Mouse (Mus musculus) stomach, embryonic 14.5 days (tissue): ENCODE data around the gene Zfp524. TPM values are rescaled to one million over a fixed set of nuclear protein-coding genes. Genes with fewer than 3 reads are reported as not detected.
A peak's percentile ranks its signal among the peaks of the same experiment; 100 is the strongest.

Experiments
- ATAC-seq: fragments of 200-750 bp; cut with Nextera tagmentation; 2 replicates; pipeline ENCODE4 v1.8.0; 2017; ENCODE audit warnings: low read depth, moderate TSS enrichment; ENCODE audit not compliant: insufficient number of reproducible peaks, insufficient read depth, low FRiP score
- H3K27ac ChIP-seq: fragments of 300-500 bp; sonication (generic); 2 replicates; pipeline ENCODE4 v1.5.1; 2014; ENCODE audit warnings: mild to moderate bottlenecking, low read length, moderate library complexity, mixed read lengths
- H3K27me3 ChIP-seq: fragments of 300-500 bp; sonication (generic); 2 replicates; pipeline ENCODE4 v1.6.1; 2014; ENCODE audit warnings: low read length, control low read depth, mixed read lengths; ENCODE audit not compliant: control insufficient read depth, insufficient read depth
- H3K36me3 ChIP-seq: fragments of 300-500 bp; sonication (generic); 2 replicates; pipeline ENCODE4 v1.6.1; 2014; ENCODE audit warnings: mild to moderate bottlenecking, control low read depth, low read length, moderate library complexity, mixed read lengths; ENCODE audit not compliant: control insufficient read depth, insufficient read depth
- H3K4me1 ChIP-seq: fragments of 300-500 bp; sonication (generic); 2 replicates; pipeline ENCODE4 v1.6.1; 2014; ENCODE audit warnings: low read length, control low read depth, mixed read lengths; ENCODE audit not compliant: control insufficient read depth, insufficient read depth
- H3K4me2 ChIP-seq: fragments of 300-500 bp; sonication (generic); replicated peaks from 2 replicates; pipeline ENCODE4 v1.6.1; 2014; ENCODE audit warnings: low read depth, low read length, control low read depth
- H3K4me3 ChIP-seq: fragments of 300-500 bp; sonication (generic); 2 replicates; pipeline ENCODE4 v1.5.1; 2014; ENCODE audit warnings: low read depth, low read length, control low read depth
- H3K9ac ChIP-seq: fragments of 300-500 bp; sonication (generic); replicated peaks from 2 replicates; pipeline ENCODE4 v1.6.1; 2014; ENCODE audit warnings: low read depth, mild to moderate bottlenecking, control low read depth, low read length, moderate library complexity, mixed read lengths
- H3K9me3 ChIP-seq: fragments of 300-500 bp; sonication (generic); 2 replicates; pipeline ENCODE4 v1.6.1; 2016; ENCODE audit warnings: low read depth, low read length, control low read depth; ENCODE audit not compliant: control insufficient read depth
- WGBS: fragments of 180-500 bp; shearing (Covaris S2); extraction: QIAGEN DNeasy Blood & Tissue Kit; methylation state at CpG from one replicate; pipeline ENCODE4 v1.1.7; 2014; 5-methylcytosine and 5-hydroxymethylcytosine counted together
- polyA plus RNA-seq: library from polyadenylated mRNA; unstranded; fragments of >200 nt; fragmentation: Nextera tagmentation; extraction: Ambion mirVana; gene quantifications from 2 replicates; pipeline ENCODE4 v1.2.1, GENCODE M21; 2014

The Zfp524 gene
- 14.1 and 18.0 TPM in 2 replicates for polyA plus RNA-seq

- peak; percentile 80 for ATAC-seq
- H3K36me3 ChIP-seq, result peaks cover 35% of the 10 kb centered on the region
- peak within 1 kb of the TSS; percentile 49 for H3K4me2 ChIP-seq
- H3K4me3 ChIP-seq, result peak within 1 kb of the TSS; percentile 63
- no peaks in the 10 kb centered on the region for H3K27me3 ChIP-seq
- peak within 1 kb of the TSS; percentile 67 for H3K9ac ChIP-seq
- H3K9me3 ChIP-seq, result no peaks in the 10 kb centered on the region
- H3K27ac ChIP-seq, result peak within 1 kb of the TSS; percentile 99
- under 1% methylated on average over 42 of the region's 42 CpGs for WGBS
- H3K4me1 ChIP-seq, result peaks cover 8% of the 10 kb centered on the region
Observed at GRCm38 (mm10) chr7:5014251-5015117, at the start of gene Zfp524, which contains the start of gene Fiz1. Zfp524 (plus strand) TSS chr7:5014415. Fiz1 (minus strand) TSS chr7:5014697.

GRCm38 (mm10) chr7:4964988-4965387 is 49.2 kb upstream of the Zfp524 start:
- Histone ChIP-seq H3K4me2 (no peak overlapping the region), H3K36me3 (no peaks in the 10 kb centered on the region), H3K4me3 (no peak overlapping the region), H3K27me3 (no peaks in the 10 kb centered on the region), H3K9me3 (no peaks in the 10 kb centered on the region), H3K4me1 (no peaks in the 10 kb centered on the region), H3K9ac (no peak overlapping the region), H3K27ac (no peak overlapping the region)
- WGBS, result 74% methylated on average over 5 of the region's 5 CpGs
- ATAC-seq, result no peak

- H3K27ac ChIP-seq, result no peak within 1 kb of the TSS
- H3K4me1 ChIP-seq, result no peaks in the 10 kb centered on the region
- ATAC-seq, result no peak
- H3K4me3 ChIP-seq, result no peak within 1 kb of the TSS
- WGBS, result 40% methylated on average over 6 of the region's 6 CpGs
- H3K27me3 ChIP-seq, result no peaks in the 10 kb centered on the region
- no peaks in the 10 kb centered on the region for H3K9me3 ChIP-seq
- no peak within 1 kb of the TSS for H3K9ac ChIP-seq
- no peak within 1 kb of the TSS for H3K4me2 ChIP-seq
- no peaks in the 10 kb centered on the region for H3K36me3 ChIP-seq
Observed at GRCm38 (mm10) chr7:4971068-4971467, 43.1 kb upstream of the Zfp524 start, which contains the start of gene Sbk3. Sbk3 (minus strand) TSS chr7:4971168.

- Histone ChIP-seq H3K4me3 (no peak overlapping the region), H3K27me3 (no peaks in the 10 kb centered on the region), H3K4me1 (no peaks in the 10 kb centered on the region), H3K4me2 (no peak overlapping the region), H3K36me3 (no peaks in the 10 kb centered on the region), H3K9ac (no peak overlapping the region), H3K9me3 (no peaks in the 10 kb centered on the region), H3K27ac (no peak overlapping the region)
- no peak for ATAC-seq
- 13% methylated on average over 7 of the region's 7 CpGs for WGBS
Observed at GRCm38 (mm10) chr7:4971710-4972109, 42.5 kb upstream of the Zfp524 start.

- no peaks in the 10 kb centered on the region for H3K4me1 ChIP-seq
- no peak overlapping the region for H3K9ac ChIP-seq
- no peaks in the 10 kb centered on the region for H3K36me3 ChIP-seq
- no peak overlapping the region for H3K4me3 ChIP-seq
- no peaks in the 10 kb centered on the region for H3K9me3 ChIP-seq
- 72% methylated on average over 18 of the region's 18 CpGs for WGBS
- no peak overlapping the region for H3K4me2 ChIP-seq
- no peaks in the 10 kb centered on the region for H3K27me3 ChIP-seq
- no peak for ATAC-seq
- H3K27ac ChIP-seq, result no peak overlapping the region
Observed at GRCm38 (mm10) chr7:4972321-4973047, 41.7 kb upstream of the Zfp524 start.

- Histone ChIP-seq H3K4me2 (no peak overlapping the region), H3K36me3 (no peaks in the 10 kb centered on the region), H3K9me3 (no peaks in the 10 kb centered on the region), H3K4me3 (no peak overlapping the region), H3K9ac (no peak overlapping the region), H3K4me1 (no peaks in the 10 kb centered on the region), H3K27me3 (no peaks in the 10 kb centered on the region), H3K27ac (no peak overlapping the region)
- WGBS, result 52% methylated on average over 4 of the region's 4 CpGs
- ATAC-seq, result no peak
Observed at GRCm38 (mm10) chr7:4975455-4975854, 38.8 kb upstream of the Zfp524 start.

GRCm38 (mm10) chr7:4976832-4977231 is 37.4 kb upstream of the Zfp524 start:
- Histone ChIP-seq H3K27ac (no peak overlapping the region), H3K4me3 (no peak overlapping the region), H3K4me2 (no peak overlapping the region), H3K4me1 (no peaks in the 10 kb centered on the region), H3K36me3 (no peaks in the 10 kb centered on the region), H3K9ac (no peak overlapping the region), H3K27me3 (no peaks in the 10 kb centered on the region), H3K9me3 (no peaks in the 10 kb centered on the region)
- ATAC-seq, result no peak
- WGBS, result 88% methylated on average over 7 of the region's 7 CpGs

GRCm38 (mm10) chr7:4988250-4988649 is 26.0 kb upstream of the Zfp524 start:
- ATAC-seq, result no peak
- WGBS, result 61% methylated on average over 2 of the region's 2 CpGs
- Histone ChIP-seq H3K4me1 (no peaks in the 10 kb centered on the region), H3K9me3 (no peaks in the 10 kb centered on the region), H3K27me3 (no peaks in the 10 kb centered on the region), H3K4me2 (no peak overlapping the region), H3K36me3 (peaks cover 9% of the 10 kb centered on the region), H3K9ac (no peak overlapping the region), H3K4me3 (no peak overlapping the region), H3K27ac (no peak overlapping the region)
